Mouse (Mus musculus): Measurements from ENCODE around the gene H1fx.

DNA sequence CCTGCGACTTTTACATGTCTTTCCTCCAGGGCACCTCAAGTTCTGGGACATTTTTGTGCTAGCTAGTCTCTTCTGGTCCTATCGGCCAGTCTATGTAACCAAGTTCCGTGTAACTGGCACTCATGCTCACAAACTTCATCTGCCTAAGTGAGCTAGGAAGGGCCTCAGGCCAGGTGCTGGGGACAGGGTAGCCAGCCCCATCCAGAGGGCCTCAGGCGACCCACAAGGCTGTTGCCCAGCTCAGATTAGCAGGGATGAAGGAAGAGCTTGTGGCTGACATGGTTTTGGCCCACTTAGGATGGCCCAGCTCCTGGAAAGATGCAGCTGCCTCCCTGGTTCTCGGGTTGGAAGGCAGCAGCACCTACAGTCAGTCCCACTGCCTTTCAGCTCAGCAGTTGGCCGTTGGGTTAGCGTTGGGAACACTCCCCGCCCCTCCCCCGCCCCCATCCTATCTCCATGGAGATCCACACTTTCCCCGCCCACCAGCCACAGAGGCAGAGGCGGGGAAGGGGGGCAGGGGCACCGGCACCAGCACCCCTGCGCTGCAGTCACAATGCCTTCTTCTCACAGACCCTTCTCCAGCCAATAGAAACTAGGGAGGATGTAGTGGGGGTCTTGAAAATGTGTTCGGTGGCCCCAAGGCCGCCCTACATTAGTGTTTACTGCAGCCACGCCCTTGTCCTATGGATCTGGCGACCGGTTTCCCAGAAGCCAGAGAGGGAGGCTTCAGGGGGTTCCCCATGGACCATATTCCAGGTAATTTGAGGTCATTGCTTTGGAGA is 12.5 kb upstream of the H1fx start:
- TF ChIP-seq CTCF (IDR thresholded peaks at IDR 0.05; ENCODE audit: extremely low read depth, insufficient read depth, insufficient read length, insufficient replicate concordance) (no peak), POLR2A (IDR thresholded peaks at IDR 0.05; ENCODE audit: low read depth, low read length) (no peak)

Measured in spleen, adult 2 months (tissue).